Mouse (Mus musculus): ENCODE data around the gene Mogat2. TPM values are rescaled to one million over a fixed set of nuclear protein-coding genes. Genes with fewer than 3 reads are reported as not detected.

Gene Mogat2
- polyA plus RNA-seq, 1 experiment from 2014 or later = 48.6 TPM

- no peak overlapping the region for H3K27ac ChIP-seq (ENCODE audit: low read depth)
- ATAC-seq (replicated peaks; ENCODE audit: low FRiP score, low TSS enrichment, low read depth) = no peak
- no peaks in the 10 kb centered on the region for H3K36me3 ChIP-seq (ENCODE audit: control insufficient read depth, insufficient read depth, low read length)
- no peaks in the 10 kb centered on the region for H3K9me3 ChIP-seq (ENCODE audit: control insufficient read depth, low read length)
- H3K4me3 ChIP-seq (ENCODE audit: low read depth, low read length) = no peak overlapping the region
- peaks cover 3% of the 10 kb centered on the region; the same call in 1 of the 2 replicates for H3K4me1 ChIP-seq (replicated peaks; ENCODE audit: control insufficient read depth, insufficient read depth, low read length)
- no peaks in the 10 kb centered on the region for H3K27me3 ChIP-seq (replicated peaks; ENCODE audit: control insufficient read depth, insufficient read depth, low read length)
- no peak overlapping the region for H3K9ac ChIP-seq (ENCODE audit: low read length)
- no peak overlapping the region for H3K4me2 ChIP-seq (ENCODE audit: low read length)
- no peak for DNase-seq (ENCODE audit: low spot score)
- 56% methylated on average over 10 of the region's 10 CpGs for WGBS
Measured at GRCm38 (mm10) chr7:99171730-99172463, 66.5 kb downstream of the Mogat2 start.

GRCm38 (mm10) chr7:99170519-99170918, 67.9 kb downstream of the Mogat2 start:
- DNase-seq (ENCODE audit: low spot score) (no peak), ATAC-seq (replicated peaks; ENCODE audit: low FRiP score, low TSS enrichment, low read depth) (no peak)
- H3K4me2 ChIP-seq (ENCODE audit: low read length) = no peak overlapping the region
- H3K9ac ChIP-seq (ENCODE audit: low read length) = no peak overlapping the region
- H3K36me3 ChIP-seq (ENCODE audit: control insufficient read depth, insufficient read depth, low read length) = no peaks in the 10 kb centered on the region
- 86% methylated on average over 6 of the region's 6 CpGs for WGBS
- H3K4me1 ChIP-seq (replicated peaks; ENCODE audit: control insufficient read depth, insufficient read depth, low read length) = peaks cover 3% of the 10 kb centered on the region; the same call in 1 of the 2 replicates
- no peaks in the 10 kb centered on the region for H3K9me3 ChIP-seq (ENCODE audit: control insufficient read depth, low read length)
- no peak overlapping the region for H3K27ac ChIP-seq (ENCODE audit: low read depth)
- no peak overlapping the region for H3K4me3 ChIP-seq (ENCODE audit: low read depth, low read length)
- no peaks in the 10 kb centered on the region for H3K27me3 ChIP-seq (replicated peaks; ENCODE audit: control insufficient read depth, insufficient read depth, low read length)

- H3K4me1 ChIP-seq (replicated peaks; ENCODE audit: control insufficient read depth, insufficient read depth, low read length) = peaks cover 3% of the 10 kb centered on the region; the same call in 1 of the 2 replicates
- no peak for DNase-seq (ENCODE audit: low spot score)
- H3K36me3 ChIP-seq (ENCODE audit: control insufficient read depth, insufficient read depth, low read length) = no peaks in the 10 kb centered on the region
- ATAC-seq (replicated peaks; ENCODE audit: low FRiP score, low TSS enrichment, low read depth) = no peak
- H3K9ac ChIP-seq (ENCODE audit: low read length) = no peak overlapping the region
- no peaks in the 10 kb centered on the region for H3K27me3 ChIP-seq (replicated peaks; ENCODE audit: control insufficient read depth, insufficient read depth, low read length)
- H3K9me3 ChIP-seq (ENCODE audit: control insufficient read depth, low read length) = no peaks in the 10 kb centered on the region
- WGBS = 67% methylated on average over 9 of the region's 9 CpGs
- no peak overlapping the region for H3K4me3 ChIP-seq (ENCODE audit: low read depth, low read length)
- no peak overlapping the region for H3K4me2 ChIP-seq (ENCODE audit: low read length)
- H3K27ac ChIP-seq (ENCODE audit: low read depth) = no peak overlapping the region
Measured at GRCm38 (mm10) chr7:99169717-99170403, 68.6 kb downstream of the Mogat2 start.

Other genes with a start within 250 kb of the Mogat2 start
- gene Uvrag, start 97.5 kb downstream of the Mogat2 start, polyA plus RNA-seq (2014; fragmentation: Nextera tagmentation; extraction: Ambion mirVana) = 23.2 and 25.8 TPM in 2 replicates
- 40.8 and 44.2 TPM in 2 replicates for gene Dgat2, start 55.9 kb downstream of the Mogat2 start, polyA plus RNA-seq (2014; fragmentation: Nextera tagmentation; extraction: Ambion mirVana)
- 6.1 and 6.2 TPM in 2 replicates for gene Map6, start 28.8 kb upstream of the Mogat2 start, polyA plus RNA-seq (2014; fragmentation: Nextera tagmentation; extraction: Ambion mirVana)
- gene Serpinh1, start 114.6 kb upstream of the Mogat2 start, polyA plus RNA-seq (2014; fragmentation: Nextera tagmentation; extraction: Ambion mirVana) = 417 and 502 TPM in 2 replicates
- 18.6 and 23.4 TPM in 2 replicates for gene Gdpd5, start 142.8 kb upstream of the Mogat2 start, polyA plus RNA-seq (2014; fragmentation: Nextera tagmentation; extraction: Ambion mirVana)
- 0.59 and 1.0 TPM in 2 replicates for gene Klhl35, start 227.4 kb upstream of the Mogat2 start, polyA plus RNA-seq (2014; fragmentation: Nextera tagmentation; extraction: Ambion mirVana)
- gene Rps3, start 245.1 kb upstream of the Mogat2 start, polyA plus RNA-seq (2014; fragmentation: Nextera tagmentation; extraction: Ambion mirVana) = 963 and 1,042 TPM in 2 replicates